Mouse (Mus musculus): Measurements from ENCODE around the gene Hdac8. TPM values are rescaled to one million over a fixed set of nuclear protein-coding genes. Genes with fewer than 3 reads are reported as not detected.

Hdac8 gene
- polyA plus RNA-seq, 2 experiments: 2.7 to 16.1 TPM

GRCm38 (mm10) chrX:102418343-102419127 lies 86.6 kb downstream of the Hdac8 start:
- H3K4me3 ChIP-seq (replicated peaks; ENCODE audit: low read length): no peak overlapping the region
- 49% methylated on average over 8 of the region's 8 CpGs for WGBS
- 0 out of 2 replicates have a peak overlapping the region, but pooled peaks have one; percentile 1 for H3K4me2 ChIP-seq (replicated peaks; ENCODE audit: low read depth, low read length, severe bottlenecking)
- H3K36me3 ChIP-seq (ENCODE audit: control insufficient read depth, insufficient read depth, low read length): no peaks in the 10 kb centered on the region
- DNase-seq (ENCODE audit: low spot score): peak; percentile 62
- no peaks in the 10 kb centered on the region for H3K27me3 ChIP-seq (ENCODE audit: control insufficient read depth, insufficient read depth, low read length)
- peak; percentile 80 for ATAC-seq (ENCODE audit: low FRiP score, low read depth)
- no peaks in the 10 kb centered on the region for H3K9me3 ChIP-seq (ENCODE audit: control insufficient read depth, low read length)
- H3K4me1 ChIP-seq (ENCODE audit: control insufficient read depth, insufficient read depth, low read length): peaks cover 6% of the 10 kb centered on the region; the same call in 1 of the 2 replicates
- H3K9ac ChIP-seq (ENCODE audit: low read depth, low read length, severe bottlenecking): no peak overlapping the region
- no peak overlapping the region for H3K27ac ChIP-seq (replicated peaks; ENCODE audit: low read depth, low read length)
- TF ChIP-seq POLR2A (IDR thresholded peaks at IDR 0.05; ENCODE audit: borderline replicate concordance, extremely low read depth, insufficient read depth, insufficient read length): no peak

GRCm38 (mm10) chrX:102416972-102417371 lies 88.2 kb downstream of the Hdac8 start:
- H3K4me3 ChIP-seq (replicated peaks; ENCODE audit: low read length): no peak overlapping the region
- 67% methylated on average over 4 of the region's 4 CpGs for WGBS
- no peak overlapping the region for H3K4me2 ChIP-seq (replicated peaks; ENCODE audit: low read depth, low read length, severe bottlenecking)
- TF ChIP-seq POLR2A (IDR thresholded peaks at IDR 0.05; ENCODE audit: borderline replicate concordance, extremely low read depth, insufficient read depth, insufficient read length): no peak
- peaks cover 6% of the 10 kb centered on the region; the same call in 1 of the 2 replicates for H3K4me1 ChIP-seq (ENCODE audit: control insufficient read depth, insufficient read depth, low read length)
- H3K27me3 ChIP-seq (ENCODE audit: control insufficient read depth, insufficient read depth, low read length): no peaks in the 10 kb centered on the region
- ATAC-seq (ENCODE audit: low FRiP score, low read depth) (no peak), DNase-seq (ENCODE audit: low spot score) (no peak)
- H3K27ac ChIP-seq (replicated peaks; ENCODE audit: low read depth, low read length): no peak overlapping the region
- H3K9me3 ChIP-seq (ENCODE audit: control insufficient read depth, low read length): no peaks in the 10 kb centered on the region
- H3K36me3 ChIP-seq (ENCODE audit: control insufficient read depth, insufficient read depth, low read length): no peaks in the 10 kb centered on the region
- H3K9ac ChIP-seq (ENCODE audit: low read depth, low read length, severe bottlenecking): no peak overlapping the region

GRCm38 (mm10) chrX:102416386-102416785 lies 88.8 kb downstream of the Hdac8 start:
- ATAC-seq (ENCODE audit: low FRiP score, low read depth): no peak
- H3K27ac ChIP-seq (replicated peaks; ENCODE audit: low read depth, low read length): no peak overlapping the region
- WGBS: 57% methylated on average over 4 of the region's 4 CpGs
- no peaks in the 10 kb centered on the region for H3K36me3 ChIP-seq (ENCODE audit: control insufficient read depth, insufficient read depth, low read length)
- no peak overlapping the region for H3K4me3 ChIP-seq (replicated peaks; ENCODE audit: low read length)
- no peak overlapping the region for H3K9ac ChIP-seq (ENCODE audit: low read depth, low read length, severe bottlenecking)
- no peak overlapping the region for H3K4me2 ChIP-seq (replicated peaks; ENCODE audit: low read depth, low read length, severe bottlenecking)
- H3K4me1 ChIP-seq (ENCODE audit: control insufficient read depth, insufficient read depth, low read length): peaks cover 6% of the 10 kb centered on the region; the same call in 1 of the 2 replicates
- DNase-seq (ENCODE audit: low spot score): no peak
- no peaks in the 10 kb centered on the region for H3K9me3 ChIP-seq (ENCODE audit: control insufficient read depth, low read length)
- TF ChIP-seq POLR2A (IDR thresholded peaks at IDR 0.05; ENCODE audit: borderline replicate concordance, extremely low read depth, insufficient read depth, insufficient read length): no peak
- H3K27me3 ChIP-seq (ENCODE audit: control insufficient read depth, insufficient read depth, low read length): no peaks in the 10 kb centered on the region

GRCm38 (mm10) chrX:102384765-102385164 lies 120.4 kb downstream of the Hdac8 start:
- no peak overlapping the region for H3K27ac ChIP-seq (replicated peaks; ENCODE audit: low read depth, low read length)

GRCm38 (mm10) chrX:102383151-102383550 lies 122.0 kb downstream of the Hdac8 start:
- no peak overlapping the region for H3K4me2 ChIP-seq (replicated peaks; ENCODE audit: low read depth, low read length, severe bottlenecking)
- H3K4me1 ChIP-seq (ENCODE audit: control insufficient read depth, insufficient read depth, low read length): no peaks in the 10 kb centered on the region
- no peak for TF ChIP-seq POLR2A (IDR thresholded peaks at IDR 0.05; ENCODE audit: borderline replicate concordance, extremely low read depth, insufficient read depth, insufficient read length)
- H3K9me3 ChIP-seq (ENCODE audit: control insufficient read depth, low read length): no peaks in the 10 kb centered on the region
- H3K9ac ChIP-seq (ENCODE audit: low read depth, low read length, severe bottlenecking): no peak overlapping the region
- no peaks in the 10 kb centered on the region for H3K36me3 ChIP-seq (ENCODE audit: control insufficient read depth, insufficient read depth, low read length)
- ATAC-seq (ENCODE audit: low FRiP score, low read depth): no peak
- H3K27me3 ChIP-seq (ENCODE audit: control insufficient read depth, insufficient read depth, low read length): no peaks in the 10 kb centered on the region
- 51% methylated on average over 7 of the region's 7 CpGs for WGBS
- no peak overlapping the region for H3K4me3 ChIP-seq (replicated peaks; ENCODE audit: low read length)
- no peak for DNase-seq (ENCODE audit: low spot score)
- H3K27ac ChIP-seq (replicated peaks; ENCODE audit: low read depth, low read length): no peak overlapping the region

More at GRCm38 (mm10) chrX:102384765-102385164, 120.4 kb downstream of the Hdac8 start:
- no peak for TF ChIP-seq POLR2A (IDR thresholded peaks at IDR 0.05; ENCODE audit: borderline replicate concordance, extremely low read depth, insufficient read depth, insufficient read length)
- H3K9ac ChIP-seq (ENCODE audit: low read depth, low read length, severe bottlenecking): no peak overlapping the region
- H3K9me3 ChIP-seq (ENCODE audit: control insufficient read depth, low read length): no peaks in the 10 kb centered on the region
- H3K27me3 ChIP-seq (ENCODE audit: control insufficient read depth, insufficient read depth, low read length): no peaks in the 10 kb centered on the region
- no peaks in the 10 kb centered on the region for H3K36me3 ChIP-seq (ENCODE audit: control insufficient read depth, insufficient read depth, low read length)
- 42% methylated on average over 3 of the region's 3 CpGs for WGBS
- no peak for DNase-seq (ENCODE audit: low spot score)
- ATAC-seq (ENCODE audit: low FRiP score, low read depth): no peak
- no peak overlapping the region for H3K4me2 ChIP-seq (replicated peaks; ENCODE audit: low read depth, low read length, severe bottlenecking)
- no peak overlapping the region for H3K4me3 ChIP-seq (replicated peaks; ENCODE audit: low read length)
- H3K4me1 ChIP-seq (ENCODE audit: control insufficient read depth, insufficient read depth, low read length): no peaks in the 10 kb centered on the region
